Mouse (Mus musculus): Measurements from ENCODE around the gene Fam241a.

GRCm38 (mm10) chr3:127895792-127896541 is at the start of gene Fam241a:
- no peak for TF ChIP-seq CTCF (IDR thresholded peaks at IDR 0.05; ENCODE audit: extremely low read depth, insufficient read length, insufficient replicate concordance, low read depth, low read length)
- TF ChIP-seq POLR2A (IDR thresholded peaks at IDR 0.05; ENCODE audit: low read depth, low read length): no peak; the same call in 1 of the 2 replicates
